Mouse (Mus musculus) c-Kit-positive CD71-positive TER-119-negative erythroid progenitor cells, embryonic 14.5 days (primary cell): ENCODE results near the gene Mycbp2.

Experiments
- DNase-seq: peaks from one replicate; pipeline ENCODE4 v3.0.0-alpha.2; 2013; ENCODE audit warnings: low read depth

The Mycbp2 gene

GRCm38 (mm10) chr14:103072731-103073130 is 273.9 kb downstream of the Mycbp2 start:
- DNase-seq, result no peak

GRCm38 (mm10) chr14:103071471-103071870 is 275.1 kb downstream of the Mycbp2 start:
- DNase-seq, result no peak

- DNase-seq, result no peak
Measured at GRCm38 (mm10) chr14:103070790-103071189, 275.8 kb downstream of the Mycbp2 start.

- peak; percentile 93 for DNase-seq
Measured at GRCm38 (mm10) chr14:103069864-103070611, 276.6 kb downstream of the Mycbp2 start, which contains the start of gene Cln5. Gene Cln5, plus strand, starts transcription at chr14:103070216.

- DNase-seq, result no peak
Measured at GRCm38 (mm10) chr14:103069465-103069863, 277.1 kb downstream of the Mycbp2 start.

- DNase-seq, result peak; percentile 80
Measured at GRCm38 (mm10) chr14:103065294-103066167, 281.1 kb downstream of the Mycbp2 start.
